Mouse (Mus musculus) olfactory bulb, adult 2 months (tissue): ENCODE data around the gene Tfcp2l1.

ENCODE experiments used
- CTCF ChIP-seq: fragments of 200-500 bp; IDR thresholded peaks from 2 replicates; pipeline ENCODE4 v1.5.1; 2012; ENCODE audit warnings: low read depth, mild to moderate bottlenecking, low read length, moderate library complexity; ENCODE audit not compliant: insufficient read depth
- POLR2A ChIP-seq: fragments of 200-500 bp; IDR thresholded peaks from 2 replicates; pipeline ENCODE4 v1.6.1; 2012; ENCODE audit warnings: mild to moderate bottlenecking, low read depth, low read length, moderate library complexity; ENCODE audit not compliant: insufficient read depth

DNA sequence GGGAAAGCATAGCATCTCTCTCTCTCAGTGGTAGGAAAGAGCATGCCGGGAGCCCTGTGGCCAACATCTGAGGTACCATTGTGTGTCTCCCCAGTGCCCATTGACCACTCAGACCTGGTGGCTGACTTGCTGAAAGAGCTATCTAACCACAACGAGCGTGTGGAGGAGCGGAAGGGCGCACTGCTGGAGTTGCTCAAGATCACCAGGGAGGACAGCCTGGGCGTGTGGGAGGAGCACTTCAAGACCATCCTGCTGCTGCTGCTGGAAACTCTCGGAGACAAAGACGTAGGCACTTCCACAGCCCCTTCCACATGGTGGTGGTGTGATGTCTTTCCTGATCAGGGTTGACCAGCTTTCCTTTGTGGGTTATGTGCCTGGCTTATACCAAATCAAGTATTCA lies 46.6 kb upstream of the Tfcp2l1 start:
- TF ChIP-seq CTCF (no peak), POLR2A (no peak)
